Mouse (Mus musculus) testis, adult 2 months (tissue): ENCODE results near the gene Vash2.
A peak's percentile ranks its signal among the peaks of the same experiment; 100 is the strongest.

ENCODE experiments used
- CTCF ChIP-seq: fragments of 200-500 bp; IDR thresholded peaks from 2 replicates; pipeline ENCODE4 v1.5.1; 2012; ENCODE audit warnings: low read depth, mild to moderate bottlenecking, inconsistent platforms, low read length, moderate library complexity; ENCODE audit not compliant: control insufficient read depth, insufficient read depth, insufficient replicate concordance
- POLR2A ChIP-seq: fragments of 200-500 bp; IDR thresholded peaks from 2 replicates; pipeline ENCODE4 v1.6.1; 2012; ENCODE audit warnings: low read depth, mild to moderate bottlenecking, inconsistent platforms, low read length, moderate library complexity; ENCODE audit not compliant: control insufficient read depth

DNA sequence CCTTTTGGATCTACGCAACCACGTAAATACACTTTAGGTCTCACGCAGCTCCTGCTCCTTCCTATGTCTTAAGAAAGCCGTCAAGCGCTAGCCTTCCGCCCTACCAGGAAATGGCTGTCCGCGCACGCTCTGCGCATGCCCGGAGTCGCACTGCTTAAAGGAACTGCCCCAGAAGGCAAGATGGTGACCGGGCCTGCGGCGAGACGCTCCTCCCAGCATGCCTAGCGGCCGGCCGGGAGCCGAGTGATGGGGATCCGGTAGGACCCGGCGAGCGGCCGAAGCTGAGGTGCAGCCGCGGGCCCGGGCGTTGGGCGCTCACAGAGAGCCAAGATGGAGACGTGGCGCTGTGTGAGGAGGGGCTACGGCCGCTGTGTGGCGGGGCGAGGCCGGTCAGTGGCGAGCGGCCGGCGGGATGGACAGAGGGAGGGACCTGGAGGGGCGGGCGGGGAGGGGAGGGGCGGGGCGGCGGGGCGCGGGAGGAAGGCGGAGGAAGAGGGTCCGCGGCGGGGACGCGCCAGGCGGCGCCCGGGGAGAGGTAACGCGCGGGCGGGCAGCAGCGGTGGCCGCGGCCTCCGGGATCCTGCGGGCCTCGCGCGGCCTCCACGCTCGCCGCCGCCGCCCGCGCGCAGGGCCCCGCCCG lies 50.6 kb downstream of the Vash2 start:
- TF ChIP-seq POLR2A (peak; percentile 70), CTCF (no peak)
